Mouse (Mus musculus) hematopoietic stem cell, adult 5-6 weeks (primary cell): ENCODE measurements around the gene Mapkap1. TPM values are rescaled to one million over a fixed set of nuclear protein-coding genes. Genes with fewer than 3 reads are reported as not detected.

Experiments
- total RNA-seq: library from RNA; stranded (forward); fragments of 172-1452, 232-1000 nt; gene quantifications from 2 replicates; pipeline ENCODE4 v1.2.3, GENCODE M21; 2017

The Mapkap1 gene
- total RNA-seq, 1 experiment from 2014 or later = 59.8 TPM

Other genes starting within 250 kb of the Mapkap1 start
- gene Pbx3, start 33.6 kb upstream of the Mapkap1 start, total RNA-seq = 10.3 and 13.1 TPM in 2 replicates